ENCODE assay signal across 2 mouse cellular contexts in the genomic region with DNA sequence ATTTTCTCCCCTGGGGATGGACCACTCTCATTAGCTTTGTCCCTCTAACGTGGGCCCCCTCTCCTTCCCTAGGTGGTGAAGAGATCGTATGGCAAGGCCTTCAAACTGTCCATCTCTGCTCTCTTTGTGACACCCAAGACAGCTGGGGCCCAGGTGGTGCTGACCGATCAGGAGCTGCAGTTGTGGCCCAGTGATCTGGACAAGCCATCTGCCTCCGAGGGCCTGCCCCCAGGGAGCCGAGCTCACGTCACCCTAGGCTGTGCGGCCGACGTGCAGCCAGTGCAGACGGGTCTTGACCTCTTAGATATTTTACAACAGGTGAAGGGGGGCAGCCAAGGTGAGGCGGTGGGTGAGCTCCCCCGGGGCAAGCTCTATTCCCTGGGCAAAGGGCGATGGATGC.
TF ChIP-seq lines count a peak whose summit lies in the region.

No protein-coding gene starts in this region.

TF ChIP-seq in CH12.LX, 34 proteins besides CTCF, POLR2A, EP300 and RAD21 (continued from another document):
- TF ChIP-seq ETS1 (conservative IDR thresholded peaks at IDR 0.05; ENCODE audit: low read depth, low read length): peak; percentile 80
- no peak for TF ChIP-seq ZNF384 (IDR thresholded peaks at IDR 0.05; ENCODE audit: low read depth, low read length)
- TF ChIP-seq RCOR1 (conservative IDR thresholded peaks at IDR 0.05; ENCODE audit: low read depth, low read length): no peak
- TF ChIP-seq MXI1 (IDR thresholded peaks at IDR 0.05; ENCODE audit: low read depth, low read length): peak; percentile 72; the same call in 1 of the 2 replicates
- no peak for TF ChIP-seq ELF1 (IDR thresholded peaks at IDR 0.05; ENCODE audit: low read depth, low read length)
- no peak for TF ChIP-seq ZKSCAN1 (IDR thresholded peaks at IDR 0.05; ENCODE audit: borderline replicate concordance, low read depth, low read length)
- no peak for TF ChIP-seq MAX (IDR thresholded peaks at IDR 0.05; ENCODE audit: low read length)
- no peak for TF ChIP-seq ZC3H11A (IDR thresholded peaks at IDR 0.05; ENCODE audit: low read depth, low read length)
- TF ChIP-seq TBP (conservative IDR thresholded peaks at IDR 0.05; ENCODE audit: low read depth, low read length): no peak
- no peak for TF ChIP-seq SMC3 (IDR thresholded peaks at IDR 0.05; ENCODE audit: low read depth, low read length)
- no peak for TF ChIP-seq JUN (IDR thresholded peaks at IDR 0.05; ENCODE audit: insufficient read depth, low read depth, low read length)
- TF ChIP-seq NELFE (IDR thresholded peaks at IDR 0.05; ENCODE audit: low read depth, low read length): no peak
- no peak for TF ChIP-seq E2F4 (IDR thresholded peaks at IDR 0.05; ENCODE audit: insufficient replicate concordance, low read depth, low read length)
- TF ChIP-seq CHD2 (IDR thresholded peaks at IDR 0.05; ENCODE audit: low read length): peak; percentile 26; the same call in 1 of the 2 replicates
- TF ChIP-seq CHD1 (IDR thresholded peaks at IDR 0.05; ENCODE audit: low read depth, low read length): 0 out of 2 replicates have a peak, but pooled peaks have one; percentile 43
- peak; percentile 71 for TF ChIP-seq UBTF (IDR thresholded peaks at IDR 0.05; ENCODE audit: low read depth, low read length)
- TF ChIP-seq BHLHE40 (IDR thresholded peaks at IDR 0.05; ENCODE audit: low read depth, low read length): peak; percentile 62
- no peak for TF ChIP-seq HCFC1 (IDR thresholded peaks at IDR 0.05; ENCODE audit: low read depth, low read length)
- TF ChIP-seq POLR2AphosphoS2 (IDR thresholded peaks at IDR 0.05; ENCODE audit: low read depth, low read length): no peak
- TF ChIP-seq MAFK (IDR thresholded peaks at IDR 0.05; ENCODE audit: insufficient replicate concordance, low read length): no peak
- TF ChIP-seq SIN3A (IDR thresholded peaks at IDR 0.05; ENCODE audit: low read length): peak; percentile 63; the same call in 1 of the 2 replicates
- no peak for TF ChIP-seq JUND (conservative IDR thresholded peaks at IDR 0.05; ENCODE audit: low read depth, low read length)
- 0 out of 2 replicates have a peak, but pooled peaks have one; percentile 31 for TF ChIP-seq KAT2A (IDR thresholded peaks at IDR 0.05; ENCODE audit: insufficient replicate concordance, low read length)
- TF ChIP-seq MEF2A (IDR thresholded peaks at IDR 0.05; ENCODE audit: borderline replicate concordance, low read depth, low read length): peak; percentile 67; the same call in 1 of the 2 replicates
- TF ChIP-seq MYC (IDR thresholded peaks at IDR 0.05; ENCODE audit: low read depth, low read length): no peak
- no peak for TF ChIP-seq USF1 (IDR thresholded peaks at IDR 0.05; ENCODE audit: low read depth, low read length)
- no peak for TF ChIP-seq GABPA (IDR thresholded peaks at IDR 0.05; ENCODE audit: insufficient replicate concordance, low read depth, low read length)
- TF ChIP-seq TCF12 (IDR thresholded peaks at IDR 0.05; ENCODE audit: low read depth, low read length): peak; percentile 98
- TF ChIP-seq USF2 (conservative IDR thresholded peaks at IDR 0.05; ENCODE audit: low read depth, low read length): no peak
- TF ChIP-seq PAX5 (IDR thresholded peaks at IDR 0.05; ENCODE audit: low read length): no peak
- TF ChIP-seq NRF1 (IDR thresholded peaks at IDR 0.05; ENCODE audit: low read depth, low read length): 0 out of 2 replicates have a peak, but pooled peaks have one; percentile 4
- TF ChIP-seq IRF4 (IDR thresholded peaks at IDR 0.05; ENCODE audit: low read depth, low read length): peak; percentile 69

TF ChIP-seq in myocyte, 11 proteins besides CTCF, POLR2A, EP300 and RAD21 (continued from another document):
- TF ChIP-seq SRF (IDR thresholded peaks at IDR 0.05; ENCODE audit: control insufficient read depth, insufficient read length, low read depth): no peak
